Comparison of ENCODE assay signal across 10 mouse cellular contexts in the genomic region with DNA sequence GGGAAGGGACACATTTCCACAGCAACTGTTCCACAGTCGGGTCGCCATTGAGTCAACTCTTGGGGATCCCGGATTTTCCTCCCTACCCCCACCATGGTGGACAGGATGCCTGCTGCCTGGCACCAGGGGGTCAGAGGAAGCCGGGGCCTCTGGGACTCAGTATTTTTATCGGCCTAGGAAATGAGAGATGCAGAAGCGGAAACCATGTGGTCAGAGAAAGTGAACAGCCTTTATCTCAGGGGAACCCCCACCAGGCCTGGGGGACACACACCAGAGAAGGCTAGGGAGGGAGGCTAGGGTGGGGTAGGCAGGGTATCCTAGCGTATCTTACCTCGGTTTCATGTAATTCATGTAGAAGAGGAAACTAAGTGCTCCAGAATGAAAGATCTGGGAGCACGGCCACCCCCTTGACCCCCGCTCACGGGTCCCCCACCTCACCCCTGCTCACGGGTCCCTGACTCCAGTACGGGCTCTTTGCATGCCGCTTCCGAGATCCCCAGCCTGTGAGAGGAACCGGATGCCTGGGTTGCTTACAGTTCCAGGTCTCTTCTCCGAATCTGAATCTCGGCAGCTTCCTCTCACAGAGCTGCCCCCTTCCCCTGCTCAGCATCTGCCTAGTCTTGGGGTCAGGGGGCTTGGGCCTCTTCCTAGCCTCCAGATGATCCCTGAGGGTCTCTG. TPM values are rescaled to one million over a fixed set of nuclear protein-coding genes. Genes with fewer than 3 reads are reported as not detected.
A peak's percentile ranks its signal among the peaks of the same experiment; 100 is the strongest.
DNase-seq lines count a peak whose midpoint lies in the region; ATAC-seq and TF ChIP-seq lines count a peak whose summit lies in the region.
"Had no signal": no experiment of that assay in that cellular context is flagged by ENCODE, and none has a peak within 500 bp of the region (broad histone marks: within the 10 kb centered on the region; RNA-seq: fewer than 3 reads in every experiment).

No protein-coding gene starts in this region.

- ATAC-seq in intestine, postnatal 0 days = no peak
- ATAC-seq in intestine, embryonic 16.5 days = no peak
- peak; percentile 61; the same call in 1 of the 2 replicates for ATAC-seq in heart, embryonic 11.5 days (replicated peaks; ENCODE audit: insufficient number of reproducible peaks, low FRiP score, low TSS enrichment)

- peaks cover 35% of the 10 kb centered on the region for H3K36me3 ChIP-seq in intestine, postnatal 0 days (ENCODE audit: control insufficient read depth, insufficient read depth)
- H3K36me3 ChIP-seq in intestine, embryonic 16.5 days (ENCODE audit: control insufficient read depth, insufficient read depth, low read length) = no peaks in the 10 kb centered on the region
- 0 out of 2 replicates have a peak, but pooled peaks cover 2% of the 10 kb centered on the region for H3K36me3 ChIP-seq in heart, embryonic 11.5 days (ENCODE audit: control insufficient read depth, insufficient read depth, low read length)

- H3K27ac ChIP-seq in intestine, postnatal 0 days (ENCODE audit: low read depth, low read length) = no peak overlapping the region
- no peak overlapping the region for H3K27ac ChIP-seq in intestine, embryonic 16.5 days (ENCODE audit: low read length)
- H3K27ac ChIP-seq in heart, embryonic 11.5 days (ENCODE audit: low read depth, low read length) = peak overlapping the region; percentile 66

- no peak for TF ChIP-seq CTCF in intestine, postnatal 0 days (IDR thresholded peaks at IDR 0.05; ENCODE audit: low read depth)

- peak overlapping the region; percentile 21; the same call in 1 of the 2 replicates for H3K4me2 ChIP-seq in intestine, postnatal 0 days (replicated peaks; ENCODE audit: low read depth)
- H3K4me2 ChIP-seq in intestine, embryonic 16.5 days (ENCODE audit: low read depth, low read length) = no peak overlapping the region
- no peak overlapping the region for H3K4me2 ChIP-seq in heart, embryonic 11.5 days

- no peaks in the 10 kb centered on the region for H3K4me1 ChIP-seq in intestine, postnatal 0 days (replicated peaks; ENCODE audit: control insufficient read depth, insufficient read depth, low read length)
- peaks cover 7% of the 10 kb centered on the region; the same call in 1 of the 2 replicates for H3K4me1 ChIP-seq in intestine, embryonic 16.5 days (ENCODE audit: control insufficient read depth, insufficient read depth, low read length)
- peaks cover 19% of the 10 kb centered on the region for H3K4me1 ChIP-seq in heart, embryonic 11.5 days (ENCODE audit: control insufficient read depth, insufficient read depth, low read length)

- H3K4me3 ChIP-seq in intestine, postnatal 0 days (ENCODE audit: low read depth, low read length) = no peak overlapping the region
- no peak overlapping the region for H3K4me3 ChIP-seq in intestine, embryonic 16.5 days (ENCODE audit: low read length)
- no peak overlapping the region for H3K4me3 ChIP-seq in heart, embryonic 11.5 days (ENCODE audit: low read depth, low read length)
- H3K4me3 ChIP-seq: erythroblast, embryonic 14.5 days; myocyte had no signal

- DNase-seq in kidney, postnatal 4 days = peak; percentile 45 to 64
- peak; percentile 56 to 78 for DNase-seq in spleen, postnatal 4 days (ENCODE audit: low spot score in 2 of 2)
- DNase-seq in layer of hippocampus, adult 9-11 months = no peak
- no peak for DNase-seq in right cerebral cortex, postnatal 14 days
- DNase-seq in right cerebral cortex, postnatal 25 days = no peak

- H3K27me3 ChIP-seq in intestine, postnatal 0 days (replicated peaks; ENCODE audit: control insufficient read depth, insufficient read depth, low read length) = no peaks in the 10 kb centered on the region
- no peaks in the 10 kb centered on the region for H3K27me3 ChIP-seq in intestine, embryonic 16.5 days (replicated peaks; ENCODE audit: control insufficient read depth, insufficient read depth, low read length)
- H3K27me3 ChIP-seq in heart, embryonic 11.5 days (ENCODE audit: control insufficient read depth, insufficient read depth, low read length) = no peaks in the 10 kb centered on the region

- H3K9me3 ChIP-seq in intestine, postnatal 0 days (ENCODE audit: control insufficient read depth) = no peaks in the 10 kb centered on the region
- no peaks in the 10 kb centered on the region for H3K9me3 ChIP-seq in intestine, embryonic 16.5 days (ENCODE audit: control insufficient read depth, low read length)
- no peaks in the 10 kb centered on the region for H3K9me3 ChIP-seq in heart, embryonic 11.5 days (replicated peaks; ENCODE audit: control insufficient read depth, low read length)

- no peak overlapping the region for H3K9ac ChIP-seq in intestine, postnatal 0 days (ENCODE audit: low read depth, low read length)
- no peak overlapping the region for H3K9ac ChIP-seq in intestine, embryonic 16.5 days (ENCODE audit: low read depth, low read length)
- no peak overlapping the region for H3K9ac ChIP-seq in heart, embryonic 11.5 days (ENCODE audit: low read depth, low read length)

- WGBS in intestine, postnatal 0 days = 83% methylated on average over 18 of the region's 18 CpGs
- 81% methylated on average over 18 of the region's 18 CpGs for WGBS in intestine, embryonic 16.5 days
- 68% methylated on average over 18 of the region's 18 CpGs for WGBS in heart, embryonic 11.5 days (ENCODE audit: insufficient replicate concordance)

RNA-seq across cellular contexts. Expression of a gene that starts 2.0 kb away (rescaled TPM):
- 0.23 and 0.30 TPM in 2 replicates for polyA plus RNA-seq in intestine, postnatal 0 days (2015; fragmentation: Nextera tagmentation; extraction: Ambion mirVana)
- polyA plus RNA-seq in intestine, embryonic 16.5 days (2015; fragmentation: Nextera tagmentation; extraction: Ambion mirVana) = 0.29 and 0.46 TPM in 2 replicates
- 0.44 TPM in 1 of 2 replicates, not detected in the other for polyA plus RNA-seq in heart, embryonic 11.5 days (2014; fragmentation: Nextera tagmentation; extraction: Ambion mirVana)
- polyA plus RNA-seq: erythroblast, embryonic 14.5 days had no signal

RNA-seq across cellular contexts. Expression of a gene that starts 13.5 kb away (rescaled TPM):
- polyA plus RNA-seq in intestine, postnatal 0 days (2015; fragmentation: Nextera tagmentation; extraction: Ambion mirVana) = 0.10 and 0.42 TPM in 2 replicates
- polyA plus RNA-seq in intestine, embryonic 16.5 days (2015; fragmentation: Nextera tagmentation; extraction: Ambion mirVana) = 0.99 and 1.2 TPM in 2 replicates
- not detected in 2 replicates for polyA plus RNA-seq in heart, embryonic 11.5 days (2014; fragmentation: Nextera tagmentation; extraction: Ambion mirVana)

RNA-seq across cellular contexts. Expression of a gene that starts 14.8 kb away (rescaled TPM):
- polyA plus RNA-seq in intestine, postnatal 0 days (2015; fragmentation: Nextera tagmentation; extraction: Ambion mirVana) = 4.1 and 4.3 TPM in 2 replicates
- polyA plus RNA-seq in intestine, embryonic 16.5 days (2015; fragmentation: Nextera tagmentation; extraction: Ambion mirVana) = 4.7 and 4.8 TPM in 2 replicates
- 9.3 and 10.1 TPM in 2 replicates for polyA plus RNA-seq in heart, embryonic 11.5 days (2014; fragmentation: Nextera tagmentation; extraction: Ambion mirVana)

RNA-seq across cellular contexts. Expression of a gene that starts 16.8 kb away (rescaled TPM):
- polyA plus RNA-seq in intestine, postnatal 0 days (2015; fragmentation: Nextera tagmentation; extraction: Ambion mirVana) = 0.17 and 0.27 TPM in 2 replicates
- 0.18 and 0.23 TPM in 2 replicates for polyA plus RNA-seq in intestine, embryonic 16.5 days (2015; fragmentation: Nextera tagmentation; extraction: Ambion mirVana)
- not detected in 2 replicates for polyA plus RNA-seq in heart, embryonic 11.5 days (2014; fragmentation: Nextera tagmentation; extraction: Ambion mirVana)

RNA-seq across cellular contexts. Expression of a gene that starts 16.9 kb away (rescaled TPM):
- polyA plus RNA-seq in intestine, postnatal 0 days (2015; fragmentation: Nextera tagmentation; extraction: Ambion mirVana) = 8.1 and 8.2 TPM in 2 replicates
- polyA plus RNA-seq in intestine, embryonic 16.5 days (2015; fragmentation: Nextera tagmentation; extraction: Ambion mirVana) = 8.9 and 9.2 TPM in 2 replicates
- 2.3 and 4.9 TPM in 2 replicates for polyA plus RNA-seq in heart, embryonic 11.5 days (2014; fragmentation: Nextera tagmentation; extraction: Ambion mirVana)

Comparison
In these comparisons a context has a peak if more than half of its experiments do, and no peak if none do; other contexts are left out.
1. DNase-seq: peak in kidney, postnatal 4 days (2 of 2) and spleen, postnatal 4 days (2 of 2); none in layer of hippocampus, adult 9-11 months (single experiment), right cerebral cortex, postnatal 14 days (single experiment) and right cerebral cortex, postnatal 25 days (single experiment).